Mouse (Mus musculus) layer of hippocampus, adult 9-10 months (tissue): Measurements from ENCODE around the gene Znrd1as.
A peak's percentile ranks its signal among the peaks of the same experiment; 100 is the strongest.
"Not testable (repeated sequence)": the region's sequence is repeated elsewhere in the genome, so short reads cannot be mapped to it uniquely, and the experiment has no call there.

Source experiments
- DNase-seq: peaks from one replicate; pipeline ENCODE4 v3.0.0; 2022; ENCODE audit warnings: low spot score

Znrd1as gene

DNA sequence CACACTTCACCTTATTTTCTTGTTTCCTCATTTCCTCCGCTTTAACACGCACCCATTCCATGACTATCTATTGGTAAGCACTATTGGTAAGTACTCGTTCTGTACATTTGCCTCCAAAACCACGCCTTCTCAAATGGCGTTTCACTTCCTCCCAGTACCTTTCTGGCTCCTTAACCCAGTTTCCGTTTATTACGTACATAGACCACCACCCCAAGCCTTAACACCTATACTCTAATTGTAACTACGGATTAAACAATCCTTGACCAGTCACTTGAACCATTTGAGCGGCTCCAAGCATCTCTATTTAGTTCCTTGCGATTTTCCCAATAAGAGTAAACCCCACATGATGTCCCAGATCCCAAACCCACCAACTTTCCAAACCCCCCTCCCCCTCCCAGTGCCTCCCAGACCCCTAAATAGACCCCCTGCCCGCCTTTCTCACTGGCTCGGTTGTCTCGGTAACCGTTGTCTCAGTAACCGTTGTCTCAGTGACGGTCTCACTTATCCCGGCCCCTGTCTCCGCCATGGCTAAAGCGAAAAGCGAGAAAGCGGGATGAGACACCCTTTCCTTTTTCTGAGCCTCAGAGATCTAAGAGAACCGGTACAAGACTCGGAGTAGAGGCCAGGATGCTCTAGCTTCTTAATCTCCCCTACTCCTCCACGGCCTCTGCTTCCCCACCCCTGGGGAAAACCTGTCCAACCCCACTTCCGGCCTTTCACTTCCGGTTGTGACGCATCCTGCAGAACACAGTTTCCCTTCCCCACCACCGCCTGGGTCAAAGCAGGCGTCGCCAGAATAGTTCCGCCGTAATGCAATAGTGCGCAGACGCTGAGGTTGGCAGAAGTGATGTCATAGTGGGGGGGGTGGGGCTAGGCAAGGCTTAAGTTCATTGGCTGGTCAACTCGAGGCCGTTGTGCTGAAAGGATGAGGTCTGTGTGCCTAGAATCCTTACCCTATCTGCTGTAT lies 7.1 kb upstream of the Znrd1as start, which contains the start of gene Ppp1r11:
TSS of gene Ppp1r11 (minus strand) at position 761 of the 967 bp plus-strand sequence.
- peak; percentile 94 for DNase-seq

DNA sequence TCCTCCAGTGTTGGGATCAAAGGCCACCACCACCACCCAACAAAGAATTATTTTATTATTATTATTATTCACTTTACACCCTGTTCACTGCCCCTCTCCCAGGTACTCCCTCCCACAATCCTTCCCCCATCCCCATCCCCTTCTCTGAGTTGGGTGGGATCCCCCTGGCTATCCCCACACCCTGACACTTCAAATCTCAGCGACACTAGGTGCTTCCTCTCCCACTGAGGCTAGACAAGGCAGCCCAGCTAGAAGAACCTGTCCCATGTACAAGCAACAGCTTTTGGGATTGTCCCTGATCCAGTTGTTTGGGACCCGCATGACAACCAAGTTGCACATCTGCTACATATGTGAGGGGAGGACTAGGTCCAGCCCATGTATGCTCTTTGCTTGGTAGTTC lies 5.8 kb upstream of the Znrd1as start:
- DNase-seq = no peak

DNA sequence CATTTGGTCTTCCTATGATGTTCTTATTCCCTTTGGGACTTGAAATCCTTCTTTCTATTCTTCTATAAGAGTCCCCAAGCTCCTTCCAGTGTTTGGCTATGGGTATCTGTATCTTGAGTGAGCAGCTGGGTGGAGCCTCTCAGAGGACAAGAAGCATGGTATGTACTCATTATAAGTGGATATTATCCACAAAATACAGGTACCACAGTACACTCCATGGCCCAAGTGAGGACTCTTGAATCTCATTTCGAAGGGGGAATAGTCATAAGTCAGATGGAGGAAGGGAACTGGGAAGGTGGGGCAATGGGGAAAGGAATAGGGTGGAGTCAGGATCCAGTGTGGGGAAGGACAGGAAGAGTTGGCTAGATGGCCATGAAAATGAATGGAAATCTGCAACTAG lies 5.3 kb upstream of the Znrd1as start:
- no peak for DNase-seq

DNA sequence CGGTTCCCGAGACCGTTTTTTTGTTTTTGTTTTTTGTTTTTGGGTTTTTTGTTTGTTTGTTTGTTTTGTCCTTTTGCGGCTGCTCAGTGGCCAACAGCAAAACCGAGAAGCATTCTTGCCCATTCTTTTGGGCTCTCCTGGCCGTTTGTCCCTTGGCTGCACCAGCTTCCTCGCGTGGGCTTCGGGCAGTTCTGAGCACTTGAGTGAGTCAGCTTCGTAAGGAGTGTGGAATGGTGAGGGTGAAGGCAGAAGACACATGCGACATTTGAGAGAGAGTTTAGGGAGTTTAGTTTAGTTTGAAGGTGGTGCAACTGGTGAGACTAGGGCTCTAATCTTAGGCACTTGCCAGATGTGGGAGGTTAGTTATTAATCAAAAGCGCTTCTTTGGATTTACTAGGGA lies 492 bp downstream of the Znrd1as start:
- DNase-seq = no peak

DNA sequence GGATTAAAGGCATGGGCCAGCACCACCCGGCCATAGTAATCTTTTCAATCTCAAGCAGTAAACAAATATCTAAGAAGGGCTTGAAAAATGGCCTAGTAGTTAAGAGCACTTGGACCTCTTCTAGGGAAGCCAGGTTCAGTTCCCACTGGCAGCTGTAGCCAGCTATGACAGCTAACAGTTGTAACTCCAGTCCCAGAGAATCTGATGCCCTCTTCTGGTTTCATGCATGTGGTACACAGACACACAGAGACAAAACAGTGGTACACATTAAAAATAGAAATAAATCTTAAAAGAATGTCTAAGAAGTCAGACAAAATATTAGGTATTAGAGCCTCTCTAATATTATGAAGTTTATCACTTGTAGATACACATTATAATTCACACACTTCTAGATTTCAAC lies 2.7 kb downstream of the Znrd1as start:
- DNase-seq = no peak

DNA sequence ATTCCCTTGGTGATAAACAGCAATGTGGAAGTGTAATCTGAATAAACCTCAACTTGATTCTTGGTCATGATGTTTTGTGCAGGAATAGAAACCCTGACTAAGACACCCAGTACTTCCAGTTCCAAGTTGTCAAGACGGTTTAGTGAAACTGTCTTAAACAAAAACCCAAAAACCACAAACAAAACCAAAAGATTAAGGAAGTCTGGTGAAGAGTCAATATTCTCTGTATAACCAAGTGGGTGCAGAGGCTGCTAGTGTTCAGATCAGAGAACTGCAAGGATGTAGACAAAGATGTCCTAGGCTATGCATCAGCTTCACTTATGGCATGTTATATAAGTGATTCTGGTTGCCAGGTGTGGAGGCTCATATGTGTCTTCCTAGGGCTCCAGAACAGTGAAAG lies 8.5 kb downstream of the Znrd1as start:
- no peak for DNase-seq

DNA sequence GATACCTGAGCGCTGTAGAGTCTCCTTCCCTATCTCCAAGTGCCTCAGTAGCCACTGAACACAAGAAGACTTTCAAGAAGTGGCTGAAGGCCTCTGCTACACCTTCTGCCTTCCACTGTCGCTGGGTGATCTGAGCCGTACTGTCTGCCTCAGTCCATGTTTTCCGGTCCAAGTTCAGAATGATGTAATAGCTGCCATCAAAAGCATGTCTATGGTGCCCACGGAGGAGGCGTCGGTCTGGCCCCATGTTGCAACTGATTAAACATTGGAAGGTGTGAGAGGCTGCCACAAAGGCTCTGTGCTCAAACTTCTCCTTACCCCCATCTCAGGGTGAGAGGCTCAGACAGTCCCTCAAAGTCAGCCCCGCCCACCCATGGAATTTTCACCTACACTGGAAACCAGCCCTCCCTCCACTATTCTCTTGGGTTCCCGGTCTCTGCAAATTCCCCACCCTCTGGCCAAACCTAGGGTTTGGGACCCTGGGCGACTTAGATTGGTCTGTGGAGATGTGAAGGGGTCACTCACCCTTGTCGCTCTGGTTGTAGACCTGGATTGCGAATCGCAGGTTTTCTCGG lies 12.0 kb downstream of the Znrd1as start:
- DNase-seq = no peak

DNA sequence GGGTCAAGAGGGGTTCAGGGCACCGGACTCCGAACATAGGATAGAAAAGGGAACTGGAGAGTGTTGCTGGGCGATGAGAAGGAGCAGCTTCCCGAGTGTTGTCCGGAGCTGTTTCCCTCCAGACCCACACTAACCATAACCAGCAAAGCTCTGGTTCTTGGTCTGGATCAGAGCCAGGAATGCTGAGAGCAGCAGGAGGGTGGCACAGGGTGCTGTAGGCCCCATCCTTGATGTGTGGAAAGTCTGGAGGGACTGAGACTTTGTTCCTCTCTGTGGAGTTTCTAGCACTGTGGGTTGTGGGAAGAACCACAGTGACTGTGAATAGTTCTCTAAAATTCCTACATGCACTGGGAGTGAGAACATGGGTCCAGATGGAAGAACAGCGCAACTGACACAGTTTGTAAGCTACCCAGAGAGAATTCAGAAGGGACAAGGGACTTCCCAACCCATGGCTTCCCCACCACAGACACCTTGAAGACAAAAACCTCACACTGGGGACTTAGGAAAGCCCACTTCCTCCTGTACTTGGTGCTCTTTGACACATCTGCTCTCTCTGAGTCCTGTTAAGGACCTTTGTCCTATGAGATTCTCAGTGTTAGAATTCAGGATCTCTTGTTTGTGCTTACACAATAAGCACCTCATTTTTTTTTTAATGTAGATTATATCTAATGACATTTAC lies 12.9 kb downstream of the Znrd1as start:
- no peak for DNase-seq

DNA sequence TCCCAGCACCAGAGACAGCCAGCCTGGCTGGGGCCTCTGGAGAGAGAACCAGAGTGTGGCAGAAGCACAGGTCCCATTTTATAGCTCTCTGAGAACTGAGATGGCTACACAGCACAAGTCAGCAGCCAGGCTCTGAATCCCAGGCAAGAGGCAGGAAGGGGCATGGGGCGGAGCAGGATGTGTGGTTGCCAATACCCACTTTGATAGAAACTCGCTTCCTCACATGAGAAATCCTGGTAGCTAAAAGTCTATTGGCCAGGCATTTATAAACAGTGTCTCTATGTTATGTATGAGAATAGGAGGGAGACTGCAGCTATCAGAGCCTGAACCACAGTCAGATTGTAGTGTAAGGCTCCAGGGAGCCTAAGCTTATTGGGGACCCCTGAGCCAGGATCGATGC lies 14.4 kb downstream of the Znrd1as start:
- no peak for DNase-seq

DNA sequence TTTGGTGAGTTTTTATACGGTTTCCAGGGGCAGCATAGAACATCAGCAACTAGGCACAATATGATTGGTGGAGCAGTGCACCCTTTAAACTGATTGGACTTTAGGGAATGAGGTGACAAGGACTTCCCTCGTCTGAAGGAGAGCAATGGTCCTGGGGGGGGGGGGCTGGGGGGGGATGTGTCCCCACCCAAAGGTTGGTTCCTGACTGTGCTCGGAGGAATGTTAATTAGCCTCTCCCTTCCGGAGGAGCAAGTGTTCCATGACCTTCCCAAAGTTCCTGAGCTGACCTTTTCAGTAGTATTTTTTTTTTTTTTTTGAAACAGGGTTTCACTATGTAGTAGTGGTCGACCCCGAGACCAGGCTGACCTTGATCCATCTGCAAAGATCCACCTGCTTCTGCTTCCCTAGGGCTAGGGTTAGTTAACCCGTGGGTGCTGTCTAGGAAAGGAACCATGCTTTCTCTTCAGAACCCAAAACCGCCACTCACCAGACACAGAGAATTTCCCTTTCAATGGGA lies 14.9 kb downstream of the Znrd1as start:
- no peak for DNase-seq

DNA sequence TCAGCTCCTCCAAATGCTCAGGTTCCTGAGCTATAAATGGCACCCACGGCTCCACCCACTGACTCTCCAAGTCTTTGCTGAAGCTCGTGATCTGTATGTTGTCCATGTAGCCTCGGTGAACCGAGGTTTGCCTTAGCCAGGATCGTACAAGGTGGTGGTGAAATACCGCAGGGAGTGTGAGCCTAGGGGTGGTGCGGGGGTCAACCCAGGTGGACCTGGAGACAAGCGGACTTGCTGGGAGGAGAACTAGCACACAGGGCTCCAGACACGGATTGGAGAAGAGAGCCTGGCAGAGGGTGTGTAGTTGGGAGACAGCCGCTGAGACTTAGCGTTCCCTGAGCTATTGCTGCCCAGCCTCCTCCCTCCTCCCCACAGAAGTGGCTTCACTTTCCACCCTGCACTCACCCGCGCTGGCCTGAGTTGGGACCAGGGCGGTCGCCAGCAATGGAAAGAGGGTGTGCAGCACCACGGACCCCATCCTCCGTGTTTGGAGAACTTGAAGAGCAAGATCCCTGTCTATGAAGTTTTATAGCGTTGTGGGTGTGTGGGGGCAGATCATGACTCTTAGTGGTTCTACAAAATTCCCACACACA lies 22.9 kb downstream of the Znrd1as start, which contains the start of gene 2410137M14Rik:
TSS of gene 2410137M14Rik (minus strand) at position 17 of the 593 bp plus-strand sequence.
- no peak for DNase-seq

DNA sequence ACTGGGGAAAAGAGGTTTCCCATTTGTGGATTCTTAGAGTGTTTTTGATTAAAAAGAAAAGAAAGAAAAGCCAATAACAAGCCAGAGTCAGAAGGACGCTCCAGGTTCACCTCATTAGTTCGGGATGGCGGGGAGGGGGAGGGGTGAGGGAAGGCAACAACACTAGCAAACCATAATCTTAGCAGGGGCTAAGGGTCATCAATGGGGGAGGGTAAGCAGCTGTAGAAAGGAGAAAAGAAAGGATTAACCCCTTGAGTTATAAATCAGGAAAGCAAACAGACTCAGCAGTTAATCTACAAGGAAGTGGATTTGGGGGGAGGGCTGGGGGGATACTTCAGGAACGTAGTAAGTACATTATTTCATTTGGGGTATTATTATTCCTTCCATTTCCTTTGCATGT lies 23.5 kb downstream of the Znrd1as start:
- DNase-seq = no peak

DNA sequence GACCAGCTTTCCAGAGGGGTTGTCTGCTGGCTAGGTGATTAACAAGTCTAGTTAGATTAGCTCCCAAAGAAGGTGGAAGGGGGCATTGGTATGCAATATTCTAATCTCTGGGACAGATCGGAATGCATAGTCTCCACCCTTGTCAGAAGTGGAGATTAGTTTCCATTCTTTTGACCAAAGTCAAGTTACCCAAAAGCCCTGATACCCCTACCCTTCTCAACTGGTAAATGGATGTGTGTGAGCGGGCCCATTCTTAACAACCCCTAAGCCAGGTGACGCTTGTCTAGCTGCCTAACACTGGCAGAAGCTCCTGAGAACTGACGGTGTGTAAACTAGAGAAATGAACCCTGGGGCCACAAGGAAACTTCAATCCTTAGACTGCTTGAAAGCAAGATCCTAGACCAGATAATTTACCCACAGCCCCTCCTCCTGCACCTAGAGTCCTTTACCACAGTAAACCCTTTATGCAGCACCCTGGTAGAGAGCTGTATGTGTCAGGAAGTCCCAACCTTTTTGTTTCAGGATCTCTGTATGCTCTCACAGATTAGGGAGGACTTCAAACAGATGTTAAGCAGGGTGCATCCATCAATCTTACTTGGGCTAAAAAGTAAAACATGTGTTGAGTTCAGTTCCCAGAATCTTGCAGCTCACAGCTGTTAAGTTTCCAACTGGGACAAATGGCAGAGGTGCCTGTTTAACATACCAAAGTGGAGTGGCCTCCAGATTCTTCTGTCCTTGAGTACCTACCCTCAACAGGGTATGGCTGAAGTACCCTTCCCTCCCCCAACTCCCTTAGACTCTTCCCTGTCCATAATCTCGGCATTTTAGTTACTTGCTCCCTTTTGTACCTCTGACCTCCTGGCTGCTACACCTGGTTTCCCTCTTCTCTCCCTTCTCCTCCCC lies 24.1 kb downstream of the Znrd1as start:
- DNase-seq = no peak

DNA sequence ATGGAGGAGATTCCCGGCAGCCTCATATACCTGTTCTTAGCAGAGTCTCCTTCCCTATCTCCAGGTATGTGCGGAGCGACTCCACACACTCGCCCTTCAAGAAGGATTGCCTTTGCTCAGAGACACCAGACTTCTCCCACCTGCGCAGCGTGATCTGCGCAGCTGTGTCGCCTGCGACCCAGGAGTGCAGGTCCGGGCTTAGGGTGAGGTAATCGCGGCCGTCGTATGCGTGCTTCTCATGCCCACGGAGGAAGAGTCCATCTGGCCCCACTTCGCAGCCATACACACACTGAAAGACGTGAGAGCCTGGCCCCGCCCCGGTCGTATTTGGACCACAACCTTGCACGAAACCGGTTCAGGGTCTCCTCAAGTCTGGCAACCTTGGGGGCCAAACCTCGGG lies 30.1 kb downstream of the Znrd1as start:
- DNase-seq = no peak

DNA sequence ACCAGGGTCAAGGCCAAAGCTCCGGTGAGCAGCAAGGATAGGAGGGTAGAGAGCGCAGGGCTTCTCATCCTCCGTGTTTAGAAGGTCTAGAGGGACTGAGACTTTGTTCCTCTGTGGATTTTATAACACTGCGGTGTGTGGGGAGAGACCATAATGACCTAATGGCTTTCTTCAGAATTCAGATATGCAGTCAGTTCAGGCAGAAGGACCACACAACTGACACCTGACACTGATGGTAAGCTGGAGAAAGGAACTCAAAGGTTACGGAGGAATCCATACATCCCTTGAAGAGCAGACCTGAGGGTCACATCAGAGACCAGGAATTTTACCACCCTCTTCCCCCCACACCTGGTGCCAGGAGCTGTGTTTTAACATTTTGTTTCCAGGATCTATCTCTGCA lies 31.0 kb downstream of the Znrd1as start, which contains the start of gene H2-M5:
TSS of gene H2-M5 (minus strand) at position 101 of the 400 bp plus-strand sequence.
- DNase-seq = no peak

DNA sequence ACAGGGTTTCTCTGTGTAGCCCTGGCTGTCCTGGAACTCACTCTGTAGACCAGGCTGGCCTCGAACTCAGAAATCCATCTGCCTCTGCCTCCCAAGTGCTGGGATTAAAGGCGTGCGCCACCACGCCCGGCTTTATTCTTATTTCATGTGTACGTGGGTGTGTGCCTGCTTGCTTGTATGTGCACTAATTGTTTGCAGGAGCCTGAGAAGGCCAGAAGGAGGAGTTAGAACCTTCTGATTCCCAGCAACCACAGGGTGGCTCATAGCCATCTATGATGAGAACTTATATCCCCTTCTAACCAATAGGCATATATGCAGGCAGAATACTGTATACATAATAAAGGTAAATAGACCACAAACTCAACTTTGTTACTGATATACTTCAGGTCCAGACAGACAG lies 32.2 kb downstream of the Znrd1as start:
- DNase-seq = not testable (repeated sequence)

DNA sequence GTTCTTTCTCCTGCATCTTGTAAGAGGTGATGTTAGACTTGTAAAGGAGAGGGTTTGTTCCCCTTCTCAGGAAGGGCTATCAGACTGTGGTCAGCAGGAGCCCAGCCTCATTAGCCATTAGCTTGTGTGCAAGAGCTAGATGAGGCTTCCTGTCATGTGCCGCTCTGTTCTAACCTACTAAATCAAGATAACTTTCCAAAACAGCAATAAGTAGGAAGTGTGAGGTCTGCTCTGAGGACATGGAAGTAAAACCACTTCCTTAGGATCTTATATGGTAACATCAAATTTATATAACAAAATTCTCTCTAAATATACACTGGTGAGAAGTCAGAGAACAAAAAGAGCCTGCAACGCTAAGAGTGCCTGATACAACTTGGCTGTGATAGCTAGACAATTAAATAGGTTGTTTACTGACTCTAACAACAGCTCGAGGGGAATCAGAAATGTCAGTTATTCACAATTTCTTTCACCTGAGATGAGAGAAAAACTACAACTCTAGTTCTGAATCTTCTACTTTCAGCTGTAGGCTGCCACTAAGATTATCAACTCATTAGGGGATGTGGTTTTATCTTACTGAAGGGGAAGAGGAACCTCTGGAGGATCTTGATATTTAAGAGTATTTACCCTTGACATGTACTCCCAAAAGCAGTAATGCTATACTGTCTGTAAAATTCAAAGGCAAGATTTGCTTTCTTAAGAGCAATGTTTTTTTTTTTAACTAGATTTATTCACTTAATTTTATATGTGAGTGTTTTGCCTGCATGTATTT lies 34.1 kb downstream of the Znrd1as start:
- DNase-seq = no peak

DNA sequence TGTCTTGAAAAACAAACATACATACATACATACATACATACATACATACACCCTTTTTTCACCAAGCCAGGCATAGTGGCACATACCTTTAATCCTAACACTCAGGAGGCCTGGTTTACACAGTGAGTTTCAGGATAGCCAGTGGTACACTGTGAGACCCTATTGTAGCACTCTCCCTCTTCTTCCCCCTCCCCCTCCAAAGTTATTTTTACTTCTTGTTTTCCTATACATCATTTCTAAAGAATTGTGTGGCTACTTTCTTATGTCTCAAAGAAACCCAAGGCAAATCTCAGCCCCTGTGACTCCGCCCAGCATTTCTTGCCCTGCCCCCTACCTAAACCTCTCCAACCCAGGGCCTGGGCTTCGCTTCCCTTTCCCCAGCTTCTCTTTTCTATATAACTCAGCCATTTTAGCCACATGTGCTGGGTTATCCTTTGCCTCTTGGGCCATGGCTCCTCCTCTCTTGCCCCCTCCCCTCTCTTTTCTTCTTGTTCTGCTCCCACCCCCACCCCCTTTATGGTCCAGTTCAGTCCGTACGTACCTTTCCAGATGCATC lies 35.5 kb downstream of the Znrd1as start:
- no peak for DNase-seq

DNA sequence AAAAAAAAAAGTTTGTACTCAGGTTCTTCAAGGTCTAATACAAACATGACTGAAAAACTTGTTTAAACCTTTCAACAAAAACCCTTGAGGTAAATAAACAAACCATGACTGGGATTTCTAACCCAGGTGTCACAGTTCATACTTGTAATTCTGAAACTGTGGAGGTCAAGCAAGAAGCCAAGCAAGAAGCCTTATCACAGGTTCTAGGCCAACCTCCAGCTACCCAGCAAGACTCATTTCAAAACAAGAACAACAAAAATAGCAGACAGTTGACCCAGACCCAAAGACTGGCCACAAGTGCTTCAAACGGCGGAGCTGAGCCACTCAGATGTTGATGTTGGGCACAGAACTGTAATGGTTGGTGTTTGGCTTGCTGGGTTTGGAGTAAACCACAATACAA lies 36.1 kb downstream of the Znrd1as start:
- DNase-seq = no peak

DNA sequence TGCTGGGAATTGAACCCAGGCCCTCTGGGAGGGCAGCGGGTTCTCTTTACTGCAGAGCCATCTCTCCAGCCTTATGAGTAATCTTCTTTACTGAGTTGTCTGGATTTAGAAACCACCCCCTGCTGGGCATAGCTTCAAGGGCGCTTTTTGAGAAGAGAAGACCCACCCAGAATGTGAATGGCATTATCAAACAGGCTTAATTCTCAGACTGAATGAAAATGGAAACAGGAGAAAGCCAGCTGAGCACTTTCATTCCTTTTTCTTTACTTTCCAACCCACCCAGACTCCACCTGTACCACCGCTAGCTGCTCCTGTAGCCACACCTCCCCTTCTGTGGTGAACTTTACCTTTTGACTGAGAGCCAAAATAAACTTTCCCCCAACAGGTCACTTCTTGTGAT lies 37.1 kb downstream of the Znrd1as start:
- DNase-seq = no peak
